ENCODE assay signal across 8 mouse cellular contexts in genomic region chr2:168742649-168743048, GRCm38 (mm10). TPM values are rescaled to one million over a fixed set of nuclear protein-coding genes. Genes with fewer than 3 reads are reported as not detected.
DNase-seq lines count a peak whose midpoint lies in the region; ATAC-seq and TF ChIP-seq lines count a peak whose summit lies in the region.

No protein-coding gene starts in this region.

- ATAC-seq in hindbrain, embryonic 15.5 days (ENCODE audit: low FRiP score, low read depth): peak; percentile 1; the same call in 1 of the 2 replicates
- no peak for ATAC-seq in liver, embryonic 11.5 days (replicated peaks; ENCODE audit: low FRiP score)
- peak; percentile 7; the same call in 1 of the 2 replicates for ATAC-seq in neural tube, embryonic 13.5 days (ENCODE audit: low read depth)

- H3K4me1 ChIP-seq in forebrain, embryonic 10.5 days: peaks cover 17% of the 10 kb centered on the region
- H3K4me1 ChIP-seq in hindbrain, embryonic 15.5 days (replicated peaks): 0 out of 2 replicates have a peak, but pooled peaks cover 17% of the 10 kb centered on the region
- no peaks in the 10 kb centered on the region for H3K4me1 ChIP-seq in liver, embryonic 11.5 days (replicated peaks; ENCODE audit: control insufficient read depth, insufficient read depth, low read length)
- H3K4me1 ChIP-seq in neural tube, embryonic 13.5 days (replicated peaks): peaks cover 13% of the 10 kb centered on the region

- peak overlapping the region; percentile 93; the same call in 1 of the 2 replicates for H3K9ac ChIP-seq in hindbrain, embryonic 15.5 days
- no peak overlapping the region for H3K9ac ChIP-seq in liver, embryonic 11.5 days (ENCODE audit: low read depth, low read length)
- H3K9ac ChIP-seq in neural tube, embryonic 13.5 days: 0 out of 2 replicates have a peak overlapping the region, but pooled peaks have one; percentile 97

- H3K4me2 ChIP-seq in hindbrain, embryonic 15.5 days: peak overlapping the region; percentile 69
- H3K4me2 ChIP-seq in liver, embryonic 11.5 days: no peak overlapping the region
- H3K4me2 ChIP-seq in neural tube, embryonic 13.5 days: peak overlapping the region; percentile 57

- WGBS in forebrain, embryonic 10.5 days: 20% methylated on average over 7 of the region's 7 CpGs
- 20% methylated on average over 7 of the region's 7 CpGs for WGBS in hindbrain, embryonic 15.5 days
- WGBS in liver, embryonic 11.5 days: 17% methylated on average over 7 of the region's 7 CpGs
- 21% methylated on average over 7 of the region's 7 CpGs for WGBS in neural tube, embryonic 13.5 days

- H3K9me3 ChIP-seq in forebrain, embryonic 10.5 days: no peaks in the 10 kb centered on the region
- H3K9me3 ChIP-seq in hindbrain, embryonic 15.5 days: no peaks in the 10 kb centered on the region
- no peaks in the 10 kb centered on the region for H3K9me3 ChIP-seq in liver, embryonic 11.5 days (ENCODE audit: control insufficient read depth, low read length)
- no peaks in the 10 kb centered on the region for H3K9me3 ChIP-seq in neural tube, embryonic 13.5 days

- H3K4me3 ChIP-seq in layer of hippocampus, adult 2 months: peak overlapping the region; percentile 68
- peak overlapping the region; percentile 88 for H3K4me3 ChIP-seq in forebrain, embryonic 10.5 days
- H3K4me3 ChIP-seq in hindbrain, embryonic 15.5 days: peak overlapping the region; percentile 85
- H3K4me3 ChIP-seq in liver, embryonic 11.5 days (ENCODE audit: low read depth, low read length): 0 out of 2 replicates have a peak overlapping the region, but pooled peaks have one; percentile 73
- peak overlapping the region; percentile 85 for H3K4me3 ChIP-seq in neural tube, embryonic 13.5 days

- DNase-seq in layer of hippocampus, adult 2 months (ENCODE audit: low spot score in 2 of 2): peak in 1 of 2 experiments; percentile 44
- DNase-seq in layer of hippocampus, adult 9-10 months (ENCODE audit: low spot score): no peak
- DNase-seq in brain, adult 2 months (ENCODE audit: low read depth, low spot score): peak; percentile 78
- peak; percentile 59 for DNase-seq in forebrain, embryonic 10.5 days (ENCODE audit: extremely low spot score, low spot score)
- DNase-seq in liver, embryonic 11.5 days (ENCODE audit: low spot score): no peak
- DNase-seq in ovary, adult 18-20 months (ENCODE audit: low spot score): no peak

- H3K27me3 ChIP-seq in forebrain, embryonic 10.5 days (ENCODE audit: poor library complexity, severe bottlenecking): peaks cover 4% of the 10 kb centered on the region; the same call in 1 of the 2 replicates
- no peaks in the 10 kb centered on the region for H3K27me3 ChIP-seq in hindbrain, embryonic 15.5 days
- H3K27me3 ChIP-seq in liver, embryonic 11.5 days (replicated peaks; ENCODE audit: control insufficient read depth, insufficient read depth, low read length): peaks cover 13% of the 10 kb centered on the region
- no peaks in the 10 kb centered on the region for H3K27me3 ChIP-seq in neural tube, embryonic 13.5 days

- peak; percentile 85 for TF ChIP-seq CTCF in layer of hippocampus, adult 2 months (conservative IDR thresholded peaks at IDR 0.05)

- H3K27ac ChIP-seq in layer of hippocampus, adult 2 months: peak overlapping the region; percentile 94
- no peak overlapping the region for H3K27ac ChIP-seq in forebrain, embryonic 10.5 days
- peak overlapping the region; percentile 98 for H3K27ac ChIP-seq in hindbrain, embryonic 15.5 days (replicated peaks)
- H3K27ac ChIP-seq in liver, embryonic 11.5 days (ENCODE audit: low read depth, low read length): no peak overlapping the region
- peak overlapping the region; percentile 97 for H3K27ac ChIP-seq in neural tube, embryonic 13.5 days (replicated peaks)

- H3K36me3 ChIP-seq in forebrain, embryonic 10.5 days (replicated peaks): peaks cover 15% of the 10 kb centered on the region
- no peaks in the 10 kb centered on the region for H3K36me3 ChIP-seq in hindbrain, embryonic 15.5 days
- no peaks in the 10 kb centered on the region for H3K36me3 ChIP-seq in liver, embryonic 11.5 days (ENCODE audit: control insufficient read depth, insufficient read depth, low read length)
- H3K36me3 ChIP-seq in neural tube, embryonic 13.5 days: peaks cover 4% of the 10 kb centered on the region; the same call in 1 of the 2 replicates

RNA-seq across cellular contexts. Expression of gene Atp9a, which starts 0.4 kb away (rescaled TPM):
- total RNA-seq in layer of hippocampus, adult 2 months (2021): 100 to 1,000 TPM; 339 to 358 TPM
- 8.7 and 9.0 TPM in 2 replicates for polyA plus RNA-seq in forebrain, embryonic 10.5 days (2016; fragmentation: Nextera tagmentation; extraction: Ambion mirVana)
- polyA plus RNA-seq in hindbrain, embryonic 15.5 days (2015; fragmentation: Nextera tagmentation; extraction: Ambion mirVana): 160 and 177 TPM in 2 replicates
- 4.4 and 5.5 TPM in 2 replicates for polyA plus RNA-seq in liver, embryonic 11.5 days (2014; fragmentation: Nextera tagmentation; extraction: Ambion mirVana)
- 58.9 and 72.6 TPM in 2 replicates for polyA plus RNA-seq in neural tube, embryonic 13.5 days (2015; fragmentation: Nextera tagmentation; extraction: Ambion mirVana)

RNA-seq across cellular contexts. Expression of gene Sall4, which starts 25.1 kb away (rescaled TPM):
- total RNA-seq in layer of hippocampus, adult 2 months (2021): under 1 TPM; 0.34 to 0.61 TPM
- polyA plus RNA-seq in forebrain, embryonic 10.5 days (2016; fragmentation: Nextera tagmentation; extraction: Ambion mirVana): 35.3 and 39.1 TPM in 2 replicates
- 0.44 and 2.5 TPM in 2 replicates for polyA plus RNA-seq in hindbrain, embryonic 15.5 days (2015; fragmentation: Nextera tagmentation; extraction: Ambion mirVana)
- polyA plus RNA-seq in liver, embryonic 11.5 days (2014; fragmentation: Nextera tagmentation; extraction: Ambion mirVana): 14.2 and 17.2 TPM in 2 replicates
- 0.81 and 3.1 TPM in 2 replicates for polyA plus RNA-seq in neural tube, embryonic 13.5 days (2015; fragmentation: Nextera tagmentation; extraction: Ambion mirVana)

Comparison
In these comparisons a context has a peak if more than half of its experiments do, and no peak if none do; other contexts are left out.
1. DNase-seq: peak in brain, adult 2 months (single experiment) and forebrain, embryonic 10.5 days (single experiment); none in layer of hippocampus, adult 9-10 months (single experiment), liver, embryonic 11.5 days (single experiment) and ovary, adult 18-20 months (single experiment).
2. H3K27ac ChIP-seq: peak in layer of hippocampus, adult 2 months (single experiment), hindbrain, embryonic 15.5 days (single experiment) and neural tube, embryonic 13.5 days (single experiment); none in forebrain, embryonic 10.5 days (single experiment) and liver, embryonic 11.5 days (single experiment).
3. Peak in every context shown above with its lines, with median percentiles within 50 percentile points of each other: H3K4me3 ChIP-seq.